Mouse (Mus musculus): ENCODE data around the gene Sult6b2.

The Sult6b2 gene

GRCm38 (mm10) chr6:142779045-142779811 is 25.1 kb downstream of the Sult6b2 start:
- no peak for DNase-seq (ENCODE audit: low read depth, low spot score)

GRCm38 (mm10) chr6:142776935-142777334 is 27.4 kb downstream of the Sult6b2 start:
- no peak for DNase-seq (ENCODE audit: low read depth, low spot score)

GRCm38 (mm10) chr6:142773566-142773965 is 30.7 kb downstream of the Sult6b2 start:
- DNase-seq (ENCODE audit: low read depth, low spot score) = no peak

- DNase-seq (ENCODE audit: low read depth, low spot score) = no peak
Measured at GRCm38 (mm10) chr6:142771643-142772042, 32.7 kb downstream of the Sult6b2 start.

GRCm38 (mm10) chr6:142769896-142770295 is 34.4 kb downstream of the Sult6b2 start:
- DNase-seq (ENCODE audit: low read depth, low spot score) = no peak

GRCm38 (mm10) chr6:142767305-142767704 is 37.0 kb downstream of the Sult6b2 start:
- no peak for DNase-seq (ENCODE audit: low read depth, low spot score)

GRCm38 (mm10) chr6:142764933-142765332 is 39.4 kb downstream of the Sult6b2 start:
- DNase-seq (ENCODE audit: low read depth, low spot score) = no peak

GRCm38 (mm10) chr6:142759633-142760032 is 44.7 kb downstream of the Sult6b2 start:
- DNase-seq (ENCODE audit: low read depth, low spot score) = no peak

- no peak for DNase-seq (ENCODE audit: low read depth, low spot score)
Measured at GRCm38 (mm10) chr6:142758562-142758961, 45.7 kb downstream of the Sult6b2 start.

GRCm38 (mm10) chr6:142757976-142758375 is 46.3 kb downstream of the Sult6b2 start:
- DNase-seq (ENCODE audit: low read depth, low spot score) = peak; percentile 20

GRCm38 (mm10) chr6:142757334-142757965 is 46.9 kb downstream of the Sult6b2 start:
- DNase-seq (ENCODE audit: low read depth, low spot score) = peak; percentile 74

- peak; percentile 79 for DNase-seq (ENCODE audit: low read depth, low spot score)
Measured at GRCm38 (mm10) chr6:142756507-142757333, 47.6 kb downstream of the Sult6b2 start, which contains the start of gene Cmas. Gene Cmas, plus strand, starts transcription at chr6:142756686.

GRCm38 (mm10) chr6:142752331-142753246 is 51.7 kb downstream of the Sult6b2 start:
- no peak for DNase-seq (ENCODE audit: low read depth, low spot score)

GRCm38 (mm10) chr6:142751365-142751764 is 52.9 kb downstream of the Sult6b2 start:
- no peak for DNase-seq (ENCODE audit: low read depth, low spot score)

- DNase-seq (ENCODE audit: low read depth, low spot score) = no peak
Measured at GRCm38 (mm10) chr6:142748057-142748708, 56.1 kb downstream of the Sult6b2 start.

GRCm38 (mm10) chr6:142747165-142747564 is 57.1 kb downstream of the Sult6b2 start:
- no peak for DNase-seq (ENCODE audit: low read depth, low spot score)

GRCm38 (mm10) chr6:142746765-142747164 is 57.5 kb downstream of the Sult6b2 start:
- DNase-seq (ENCODE audit: low read depth, low spot score) = no peak

GRCm38 (mm10) chr6:142745484-142745883 is 58.8 kb downstream of the Sult6b2 start:
- DNase-seq (ENCODE audit: low read depth, low spot score) = no peak

GRCm38 (mm10) chr6:142743193-142743592 is 61.1 kb downstream of the Sult6b2 start:
- DNase-seq (ENCODE audit: low read depth, low spot score) = no peak

GRCm38 (mm10) chr6:142741763-142742162 is 62.5 kb downstream of the Sult6b2 start:
- DNase-seq (ENCODE audit: low read depth, low spot score) = no peak

GRCm38 (mm10) chr6:142738637-142739036 is 65.7 kb downstream of the Sult6b2 start:
- DNase-seq (ENCODE audit: low read depth, low spot score) = no peak
